Mouse (Mus musculus): ENCODE data around the gene Dpf2.
A peak's percentile ranks its signal among the peaks of the same experiment; 100 is the strongest.
"Not testable (repeated sequence)": the region's sequence is repeated elsewhere in the genome, so short reads cannot be mapped to it uniquely, and the experiment has no call there.

Dpf2 gene

GRCm38 (mm10) chr19:5894002-5894678 lies 18.7 kb downstream of the Dpf2 start, which contains the start of gene Tigd3:
TSS of gene Tigd3 (minus strand) at chr19:5894149.
- DNase-seq (ENCODE audit: low read depth, low spot score) = peak; percentile 88

GRCm38 (mm10) chr19:5893282-5894001 lies 19.4 kb downstream of the Dpf2 start:
- no peak for DNase-seq (ENCODE audit: low read depth, low spot score)

- no peak for DNase-seq (ENCODE audit: low read depth, low spot score)
Observed at GRCm38 (mm10) chr19:5892735-5893134, 20.1 kb downstream of the Dpf2 start.

GRCm38 (mm10) chr19:5892262-5892661 lies 20.5 kb downstream of the Dpf2 start:
- no peak for DNase-seq (ENCODE audit: low read depth, low spot score)

- no peak for DNase-seq (ENCODE audit: low read depth, low spot score)
Observed at GRCm38 (mm10) chr19:5891521-5892258, 21.1 kb downstream of the Dpf2 start.

- DNase-seq (ENCODE audit: low read depth, low spot score) = no peak
Observed at GRCm38 (mm10) chr19:5889211-5889610, 23.6 kb downstream of the Dpf2 start.

GRCm38 (mm10) chr19:5887234-5887815 lies 25.5 kb downstream of the Dpf2 start:
- no peak for DNase-seq (ENCODE audit: low read depth, low spot score)

GRCm38 (mm10) chr19:5885838-5886237 lies 27.0 kb downstream of the Dpf2 start:
- DNase-seq (ENCODE audit: low read depth, low spot score) = no peak

- no peak for DNase-seq (ENCODE audit: low read depth, low spot score)
Observed at GRCm38 (mm10) chr19:5883935-5884334, 28.9 kb downstream of the Dpf2 start.

GRCm38 (mm10) chr19:5882079-5882478 lies 30.7 kb downstream of the Dpf2 start:
- not testable (repeated sequence) for DNase-seq (ENCODE audit: low read depth, low spot score)

- no peak for DNase-seq (ENCODE audit: low read depth, low spot score)
Observed at GRCm38 (mm10) chr19:5881155-5881554, 31.7 kb downstream of the Dpf2 start.

- no peak for DNase-seq (ENCODE audit: low read depth, low spot score)
Observed at GRCm38 (mm10) chr19:5879735-5880134, 33.1 kb downstream of the Dpf2 start.

GRCm38 (mm10) chr19:5878916-5879315 lies 33.9 kb downstream of the Dpf2 start:
- DNase-seq (ENCODE audit: low read depth, low spot score) = no peak

- no peak for DNase-seq (ENCODE audit: low read depth, low spot score)
Observed at GRCm38 (mm10) chr19:5878362-5878722, 34.5 kb downstream of the Dpf2 start.

GRCm38 (mm10) chr19:5877618-5878361 lies 35.0 kb downstream of the Dpf2 start, which contains the start of gene Slc25a45:
TSS of gene Slc25a45 (plus strand) at chr19:5877808.
- no peak for DNase-seq (ENCODE audit: low read depth, low spot score)

- DNase-seq (ENCODE audit: low read depth, low spot score) = peak; percentile 80
Observed at GRCm38 (mm10) chr19:5874969-5875480, 37.8 kb downstream of the Dpf2 start, which contains the start of gene Frmd8. TSS of gene Frmd8 (minus strand) at chr19:5875274.

- DNase-seq (ENCODE audit: low read depth, low spot score) = no peak
Observed at GRCm38 (mm10) chr19:5874391-5874968, 38.3 kb downstream of the Dpf2 start.

- no peak for DNase-seq (ENCODE audit: low read depth, low spot score)
Observed at GRCm38 (mm10) chr19:5872931-5873556, 39.8 kb downstream of the Dpf2 start.

- no peak for DNase-seq (ENCODE audit: low read depth, low spot score)
Observed at GRCm38 (mm10) chr19:5872528-5872927, 40.3 kb downstream of the Dpf2 start.

GRCm38 (mm10) chr19:5871683-5872082 lies 41.1 kb downstream of the Dpf2 start:
- DNase-seq (ENCODE audit: low read depth, low spot score) = no peak
